Mouse (Mus musculus): ENCODE results near the gene Ube2v1.

DNA sequence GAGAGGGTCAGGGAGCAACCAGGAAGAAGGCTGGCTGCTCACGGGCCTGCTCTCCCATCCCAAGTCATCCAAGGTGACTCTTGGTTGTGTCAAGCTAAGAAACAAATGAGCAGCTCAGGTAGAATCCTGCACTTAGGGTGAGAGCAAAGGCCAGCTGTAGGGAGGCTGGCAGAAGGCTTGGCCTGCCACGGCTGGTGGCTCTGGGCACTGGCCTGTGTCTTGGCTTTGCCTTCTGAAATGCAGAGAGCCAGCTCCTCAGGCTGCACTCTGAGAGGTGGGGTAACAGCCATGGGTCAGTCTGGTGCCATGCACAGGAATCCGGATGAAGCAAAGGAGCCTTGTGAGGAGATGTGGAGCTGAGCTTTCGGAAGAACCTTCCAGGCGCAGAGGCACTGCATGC, 36.5 kb upstream of the Ube2v1 start:
- TF ChIP-seq CTCF (IDR thresholded peaks at IDR 0.05; ENCODE audit: extremely low read depth, insufficient read length, insufficient replicate concordance, low read depth, low read length): no peak
- no peak for TF ChIP-seq POLR2A (IDR thresholded peaks at IDR 0.05; ENCODE audit: low read depth, low read length)
